Mouse (Mus musculus): ENCODE measurements around the gene Srsf3. TPM values are rescaled to one million over a fixed set of nuclear protein-coding genes. Genes with fewer than 3 reads are reported as not detected.
"Not testable (repeated sequence)": the region's sequence is repeated elsewhere in the genome, so short reads cannot be mapped to it uniquely, and the experiment has no call there.

The Srsf3 gene
- total RNA-seq, 1 experiment from 2014 or later = 1,077 TPM

- ATAC-seq (replicated peaks; ENCODE audit: low read depth, poor library complexity, severe bottlenecking) = no peak
Observed at GRCm38 (mm10) chr17:29059581-29059980, 27.2 kb downstream of the Srsf3 start.

- no peak for ATAC-seq (replicated peaks; ENCODE audit: low read depth, poor library complexity, severe bottlenecking)
Observed at GRCm38 (mm10) chr17:29060946-29061345, 28.5 kb downstream of the Srsf3 start.

- ATAC-seq (replicated peaks; ENCODE audit: low read depth, poor library complexity, severe bottlenecking) = no peak
Observed at GRCm38 (mm10) chr17:29062119-29063035, 29.9 kb downstream of the Srsf3 start.

GRCm38 (mm10) chr17:29063121-29063987, 30.9 kb downstream of the Srsf3 start:
- ATAC-seq (replicated peaks; ENCODE audit: low read depth, poor library complexity, severe bottlenecking) = no peak

GRCm38 (mm10) chr17:29063988-29064285, 31.5 kb downstream of the Srsf3 start:
- no peak for ATAC-seq (replicated peaks; ENCODE audit: low read depth, poor library complexity, severe bottlenecking)

- ATAC-seq (replicated peaks; ENCODE audit: low read depth, poor library complexity, severe bottlenecking) = no peak
Observed at GRCm38 (mm10) chr17:29065245-29065940, 33.0 kb downstream of the Srsf3 start.

- no peak for ATAC-seq (replicated peaks; ENCODE audit: low read depth, poor library complexity, severe bottlenecking)
Observed at GRCm38 (mm10) chr17:29065971-29066370, 33.5 kb downstream of the Srsf3 start.

- ATAC-seq (replicated peaks; ENCODE audit: low read depth, poor library complexity, severe bottlenecking) = not testable (repeated sequence)
Observed at GRCm38 (mm10) chr17:29067416-29067815, 35.0 kb downstream of the Srsf3 start.

GRCm38 (mm10) chr17:29067847-29068246, 35.4 kb downstream of the Srsf3 start:
- ATAC-seq (replicated peaks; ENCODE audit: low read depth, poor library complexity, severe bottlenecking) = no peak

GRCm38 (mm10) chr17:29069063-29069462, 36.6 kb downstream of the Srsf3 start:
- no peak for ATAC-seq (replicated peaks; ENCODE audit: low read depth, poor library complexity, severe bottlenecking)

- ATAC-seq (replicated peaks; ENCODE audit: low read depth, poor library complexity, severe bottlenecking) = no peak
Observed at GRCm38 (mm10) chr17:29071820-29072219, 39.4 kb downstream of the Srsf3 start.

- no peak for ATAC-seq (replicated peaks; ENCODE audit: low read depth, poor library complexity, severe bottlenecking)
Observed at GRCm38 (mm10) chr17:29072701-29073307, 40.4 kb downstream of the Srsf3 start.

GRCm38 (mm10) chr17:29073313-29073712, 40.9 kb downstream of the Srsf3 start:
- ATAC-seq (replicated peaks; ENCODE audit: low read depth, poor library complexity, severe bottlenecking) = no peak

- ATAC-seq (replicated peaks; ENCODE audit: low read depth, poor library complexity, severe bottlenecking) = no peak
Observed at GRCm38 (mm10) chr17:29074085-29074484, 41.7 kb downstream of the Srsf3 start.

GRCm38 (mm10) chr17:29076235-29076634, 43.8 kb downstream of the Srsf3 start:
- ATAC-seq (replicated peaks; ENCODE audit: low read depth, poor library complexity, severe bottlenecking) = peak; percentile 36

- no peak for ATAC-seq (replicated peaks; ENCODE audit: low read depth, poor library complexity, severe bottlenecking)
Observed at GRCm38 (mm10) chr17:29077786-29078509, 45.5 kb downstream of the Srsf3 start.

- peak; percentile 75 for ATAC-seq (replicated peaks; ENCODE audit: low read depth, poor library complexity, severe bottlenecking)
Observed at GRCm38 (mm10) chr17:29078519-29079383, 46.3 kb downstream of the Srsf3 start.
